Mouse (Mus musculus) CH12.LX (cell line): ENCODE data around the gene Id2.

Source experiments
- CTCF ChIP-seq, 2 experiments: IDR thresholded peaks in 1 of 2; conservative IDR thresholded peaks in 1 of 2; 2 replicates each; pipeline ENCODE4 v1.5.1; 2011 to 2012; ENCODE audit warnings: low read depth in 2 of 2, low read length in 2 of 2, improper control_type of control experiment in 1 of 2, inconsistent platforms in 1 of 2, mild to moderate bottlenecking in 1 of 2, moderate library complexity in 1 of 2
- ELF1 ChIP-seq: IDR thresholded peaks from 2 replicates; pipeline ENCODE4 v1.6.1; 2014; ENCODE audit warnings: low read depth, mild to moderate bottlenecking, inconsistent platforms, low read length, improper control_type of control experiment
- MAX ChIP-seq: IDR thresholded peaks from 2 replicates; pipeline ENCODE4 v1.6.1; 2011; ENCODE audit warnings: low read length, improper control_type of control experiment
- MAZ ChIP-seq: IDR thresholded peaks from 2 replicates; pipeline ENCODE4 v1.6.1; 2012; ENCODE audit warnings: low read depth, mild to moderate bottlenecking, inconsistent platforms, low read length, improper control_type of control experiment, moderate library complexity
- POLR2A ChIP-seq: IDR thresholded peaks from 2 replicates; pipeline ENCODE4 v1.6.1; 2011; ENCODE audit warnings: low read depth, mild to moderate bottlenecking, improper control_type of control experiment, low read length
- TCF12 ChIP-seq: IDR thresholded peaks from 2 replicates; pipeline ENCODE4 v1.6.1; 2014; ENCODE audit warnings: low read depth, mild to moderate bottlenecking, inconsistent platforms, low read length, improper control_type of control experiment

DNA sequence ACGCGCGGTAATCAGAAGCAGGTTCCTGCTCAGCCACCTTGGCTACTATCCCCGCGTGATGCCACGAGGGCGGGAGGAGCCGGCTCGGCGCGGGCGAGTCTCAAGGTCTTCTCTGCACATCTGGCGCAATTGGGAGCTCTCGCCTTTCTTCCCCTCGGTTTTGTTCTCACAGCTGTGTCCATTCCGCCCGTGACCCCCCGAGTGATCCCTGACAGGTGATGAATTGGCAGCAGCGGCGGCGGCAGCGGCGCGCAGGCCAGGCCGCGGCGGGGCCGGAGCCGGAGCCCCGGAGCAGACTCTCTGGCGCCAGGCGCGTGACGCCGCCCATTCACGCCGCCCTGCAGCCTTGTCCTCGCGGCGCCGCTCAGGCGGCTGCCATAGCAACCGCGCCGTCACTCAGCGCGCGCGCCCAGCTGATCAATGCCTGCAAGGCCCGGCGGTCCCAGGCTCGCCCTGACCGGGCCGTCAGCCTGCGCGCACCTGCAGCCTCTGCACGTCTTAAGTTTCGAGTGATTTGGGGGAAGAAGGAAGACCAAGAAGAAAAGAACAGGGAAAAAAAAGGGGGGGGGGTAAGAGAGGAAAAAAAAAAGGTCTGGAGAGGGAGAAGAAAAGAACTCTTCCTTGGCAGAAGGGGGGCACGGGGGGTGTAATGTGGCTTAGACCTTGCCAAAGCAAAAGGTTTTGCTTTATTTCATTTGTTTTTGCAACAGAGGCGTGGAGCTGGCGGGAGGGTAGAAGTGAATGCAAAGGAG is 1.8 kb upstream of the Id2 start:
- no peak for TF ChIP-seq CTCF (conservative IDR thresholded peaks at IDR 0.05 in 1 of 2, IDR thresholded peaks at IDR 0.05 in 1 of 2; ENCODE audit: low read depth in 2 of 2, low read length in 2 of 2)
- TF ChIP-seq MAZ = peak; percentile 48; the same call in 1 of the 2 replicates
- peak; percentile 41; the same call in 1 of the 2 replicates for TF ChIP-seq ELF1
- peak; percentile 39; the same call in 1 of the 2 replicates for TF ChIP-seq POLR2A
- TF ChIP-seq MAX = peak; percentile 57; the same call in 1 of the 2 replicates
- TF ChIP-seq TCF12 = peak; percentile 70
